Mouse (Mus musculus) layer of hippocampus, postnatal 36 days (tissue): Measurements from ENCODE around the gene Clcc1. TPM values are rescaled to one million over a fixed set of nuclear protein-coding genes. Genes with fewer than 3 reads are reported as not detected.
"Not testable (repeated sequence)": the region's sequence is repeated elsewhere in the genome, so short reads cannot be mapped to it uniquely, and the experiment has no call there.

Experiments
- DNase-seq, 2 experiments: peaks; one replicate each; pipeline ENCODE4 v3.0.0; 2022
- total RNA-seq, 2 experiments: library from RNA; stranded (reverse); gene quantifications; 2 replicates each; pipeline ENCODE4 v1.2.3; 2021

Clcc1 gene
- total RNA-seq: 10 to 100 TPM; 29.1 to 29.4 TPM

DNA sequence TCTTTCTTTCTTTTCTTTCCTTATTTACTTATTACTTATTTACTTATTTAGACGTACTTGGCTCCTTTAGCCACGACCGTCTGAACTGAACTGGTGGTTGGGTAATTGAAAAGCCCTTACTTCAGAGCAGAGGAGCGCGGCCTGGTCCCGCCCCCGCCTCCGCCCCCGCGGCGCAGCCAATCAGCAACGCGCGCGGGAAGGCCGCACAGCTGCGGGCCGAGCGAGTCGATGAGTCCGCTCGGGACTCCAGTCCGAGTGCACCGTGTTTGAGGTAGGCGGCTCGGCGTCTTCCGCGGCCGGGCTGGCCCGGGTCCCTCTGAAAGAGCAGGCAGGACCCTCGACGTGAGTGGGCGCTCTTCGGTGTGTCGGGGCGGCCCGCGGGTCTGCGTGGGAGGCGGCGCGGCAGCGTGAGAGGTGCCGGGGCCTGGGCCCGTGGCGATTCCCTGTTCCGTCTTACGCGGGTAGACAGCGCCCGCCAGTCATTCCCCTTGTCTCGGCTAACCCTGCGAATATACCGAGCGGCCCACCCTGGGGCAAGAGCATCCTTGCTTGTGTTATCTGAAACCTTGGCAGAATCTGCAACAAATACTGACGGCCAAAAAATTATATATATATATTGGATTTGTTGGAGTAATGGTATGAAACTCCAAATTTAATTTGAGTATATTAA is at the start of gene Clcc1:
Clcc1 (plus strand) TSS at position 204 of the 670 bp plus-strand sequence.
- peak; percentile 93 to 95 for DNase-seq

DNA sequence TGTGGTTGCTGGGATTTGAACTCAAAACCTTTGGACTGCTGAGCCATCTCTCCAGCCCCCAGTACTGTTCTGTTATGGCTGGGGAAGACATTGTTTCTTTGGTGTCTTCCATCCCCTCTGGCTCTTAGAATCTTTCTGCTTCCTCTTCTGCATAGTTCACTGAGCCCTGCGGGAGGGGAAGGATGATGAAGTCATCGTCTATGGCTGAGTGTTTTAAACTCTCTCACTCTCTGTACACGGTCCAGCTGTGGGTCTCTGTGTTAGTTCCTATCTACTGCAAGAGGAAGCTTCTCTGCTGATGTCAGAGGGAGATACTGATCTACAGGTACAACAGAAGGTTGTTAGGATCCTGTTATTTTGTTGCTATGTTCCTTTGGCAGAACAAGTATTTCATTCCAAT is 44.8 kb upstream of the Clcc1 start:
- no peak for DNase-seq

DNA sequence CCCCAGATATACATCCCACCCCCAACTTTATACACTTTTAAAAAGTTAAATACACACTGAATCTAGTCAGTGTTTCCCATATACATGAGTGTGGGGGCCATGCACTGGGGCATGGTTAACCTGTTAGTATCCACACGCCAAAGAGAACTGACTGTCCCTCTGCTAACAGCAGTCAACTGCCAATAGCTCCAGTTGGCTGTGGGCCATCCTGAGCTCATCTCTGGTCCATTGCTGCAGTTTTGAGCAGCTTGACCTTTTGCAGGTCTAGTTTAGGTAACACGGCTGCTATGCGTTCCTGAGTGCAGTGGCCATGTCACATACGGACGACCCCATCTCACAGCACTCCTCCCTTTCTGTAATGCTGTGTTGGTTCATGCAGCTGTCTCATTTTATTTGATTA is 19.0 kb upstream of the Clcc1 start:
- DNase-seq: no peak

DNA sequence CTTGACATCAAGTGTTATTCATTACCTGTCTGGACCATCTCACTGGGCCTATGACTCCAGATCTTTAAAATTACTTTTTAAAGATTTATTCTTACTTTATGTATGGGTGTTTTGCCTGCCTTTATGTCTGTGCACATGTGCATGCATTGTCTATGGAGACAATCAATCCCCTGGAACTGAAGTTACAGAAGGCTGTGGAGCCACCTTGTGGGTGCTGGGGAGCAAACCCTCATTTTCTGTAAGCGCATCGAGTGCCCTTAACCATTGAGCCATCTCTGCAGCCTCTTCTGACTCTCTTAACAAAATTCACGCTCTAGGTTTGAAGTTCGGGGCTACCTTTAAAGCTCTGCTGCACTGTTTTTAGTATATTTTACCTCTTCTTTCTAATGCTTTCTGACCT is 14.3 kb upstream of the Clcc1 start:
- DNase-seq: no peak

DNA sequence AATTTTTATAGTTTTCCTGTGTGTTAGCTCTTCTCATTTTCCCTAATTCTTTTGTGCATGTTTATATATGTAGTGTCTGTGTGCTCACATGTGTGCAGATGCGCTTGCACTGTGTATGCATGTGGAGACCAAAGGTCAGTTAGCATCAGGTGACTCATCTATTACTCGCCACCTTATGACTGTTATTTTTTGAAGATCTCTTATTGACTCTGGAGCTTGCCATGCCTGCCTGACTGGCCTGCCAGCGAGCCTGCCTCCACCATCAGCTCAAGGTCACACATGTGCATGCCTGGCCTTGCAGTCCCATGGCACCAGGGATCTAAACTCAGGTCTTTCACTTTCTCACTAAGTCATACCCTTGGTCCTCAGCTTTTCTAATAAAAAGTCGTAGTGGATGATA is 12.7 kb upstream of the Clcc1 start:
- DNase-seq: no peak

DNA sequence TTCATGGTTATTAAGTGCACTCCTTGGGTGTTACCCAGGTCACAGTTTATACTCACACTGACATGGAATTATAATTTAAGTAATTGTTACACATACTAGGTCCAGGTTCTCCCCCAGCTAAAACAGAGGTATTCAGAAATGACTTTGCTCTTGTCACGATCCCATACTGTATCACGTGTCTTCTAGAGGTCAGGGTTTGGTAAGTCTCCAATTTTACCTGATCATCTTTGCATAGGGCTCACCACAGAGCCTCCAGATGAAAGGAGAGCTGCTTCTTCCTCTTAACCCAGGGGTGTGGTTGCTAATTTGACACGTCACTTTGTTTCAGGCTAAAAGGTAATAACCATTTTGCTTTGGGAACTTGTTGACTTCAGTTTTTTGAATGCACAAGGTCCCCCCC is 8.9 kb upstream of the Clcc1 start:
- no peak for DNase-seq

DNA sequence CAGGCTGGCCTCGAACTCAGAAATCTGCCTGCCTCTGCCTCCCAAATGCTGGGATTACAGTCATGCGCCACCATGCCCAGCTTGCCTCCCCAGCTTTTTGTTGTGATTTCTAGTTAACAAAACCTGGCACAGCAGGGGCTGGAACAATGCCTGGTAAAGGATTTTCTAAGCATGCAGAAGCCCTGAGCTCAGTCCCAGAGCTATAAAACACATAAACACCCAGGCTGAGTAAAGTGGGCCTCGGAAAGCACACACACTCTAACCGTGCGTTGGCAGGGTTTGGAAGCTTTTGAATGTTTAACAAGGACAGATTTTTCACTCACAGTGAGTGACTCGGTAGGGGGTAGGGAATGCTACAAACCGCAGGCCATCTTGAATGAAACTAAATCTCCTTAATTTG is 7.7 kb upstream of the Clcc1 start:
- DNase-seq: peak in 1 of 2 experiments; percentile 44

DNA sequence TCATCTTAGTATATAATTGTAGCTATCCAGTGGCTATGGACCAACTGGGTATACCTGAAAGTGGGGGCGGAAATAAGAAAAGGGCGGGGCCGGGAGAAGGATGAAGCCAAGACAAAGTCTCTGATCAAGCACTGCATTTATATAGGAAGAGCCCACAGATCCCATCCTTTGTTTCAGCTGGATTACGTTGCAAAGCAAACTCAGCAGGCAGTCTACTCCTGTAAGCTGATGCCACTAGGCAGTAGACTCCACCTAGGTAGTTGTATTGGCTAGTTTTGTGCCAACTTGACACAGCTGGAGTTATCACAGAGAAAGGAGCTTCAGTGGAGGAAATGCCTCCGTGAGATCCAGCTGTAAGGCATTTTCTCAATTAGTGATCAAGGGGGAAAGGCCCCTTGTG is 6.0 kb upstream of the Clcc1 start:
- not testable (repeated sequence) for DNase-seq

DNA sequence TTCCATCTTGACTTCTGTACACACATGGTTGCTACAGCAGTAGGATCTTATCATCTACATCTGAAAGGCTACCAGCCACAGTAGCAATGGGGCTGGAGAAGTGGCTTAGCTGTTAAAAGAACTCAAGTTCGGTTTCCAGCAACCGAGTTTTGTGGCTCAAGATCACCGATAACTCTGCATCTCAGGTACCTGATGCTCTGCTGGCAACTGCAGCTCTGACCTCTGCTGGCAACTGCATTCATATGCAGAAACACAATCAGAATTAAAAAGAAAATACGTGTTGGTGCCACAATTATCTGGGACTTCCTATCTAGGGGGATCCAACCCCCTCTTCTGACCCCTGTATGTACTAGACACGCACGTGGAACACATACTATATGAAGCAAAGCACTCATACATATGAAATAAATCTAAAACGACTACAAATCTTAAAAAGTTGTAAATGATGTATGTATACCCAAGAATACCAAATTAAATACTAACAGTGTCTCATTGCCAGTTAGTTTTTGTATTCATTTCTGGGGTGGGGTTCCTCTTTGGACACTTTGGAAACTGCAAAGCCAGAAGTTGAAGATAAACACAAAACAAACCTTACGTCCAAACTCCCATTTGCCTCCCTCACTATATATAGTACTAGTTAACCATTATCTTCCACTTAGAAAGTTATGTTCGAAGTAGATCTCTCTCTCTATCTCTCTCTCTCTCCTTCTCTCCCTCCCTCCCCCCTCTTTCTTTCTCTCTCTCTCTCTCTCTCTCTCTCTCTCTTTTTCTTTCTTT is 659 bp upstream of the Clcc1 start:
- DNase-seq: no peak

DNA sequence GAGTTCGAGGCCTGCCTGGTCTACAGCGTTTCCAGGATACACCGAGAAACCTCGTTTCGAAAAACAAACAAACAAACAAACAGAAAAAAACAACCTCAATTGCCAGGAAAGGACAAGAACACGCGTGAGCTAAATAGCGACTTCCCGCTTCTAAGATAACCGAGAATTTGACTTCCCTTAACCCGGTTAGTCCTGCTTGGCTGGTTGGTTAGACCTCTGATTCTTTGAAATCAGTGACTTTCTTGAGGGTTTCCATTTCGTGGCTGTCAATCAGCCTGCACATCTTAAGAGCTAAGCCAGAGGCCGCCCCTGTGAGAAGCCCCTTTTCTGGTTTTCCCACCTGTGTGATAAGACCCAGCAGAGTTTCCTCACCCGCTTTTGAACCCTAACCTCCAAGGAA is 853 bp downstream of the Clcc1 start:
- DNase-seq: no peak

DNA sequence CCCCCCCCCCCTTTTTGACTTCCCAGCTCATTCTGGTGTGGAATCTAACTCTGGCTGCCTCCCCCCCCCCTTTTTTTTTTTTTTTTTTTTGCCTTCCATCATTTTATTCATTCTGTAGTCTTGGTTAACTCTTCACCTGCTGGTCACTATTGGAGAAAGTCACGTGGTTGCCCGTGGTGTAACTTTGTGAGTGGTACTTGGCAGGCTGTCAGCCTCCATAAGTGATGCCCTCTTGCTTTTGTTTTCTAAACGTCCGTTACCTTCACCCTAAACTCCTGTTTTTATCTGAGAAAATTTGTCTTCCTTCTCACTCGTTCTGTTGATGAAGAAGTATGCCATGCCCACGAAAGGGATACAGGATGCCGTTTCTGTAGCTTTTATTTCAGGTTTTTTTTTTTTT is 1.8 kb downstream of the Clcc1 start:
- no peak for DNase-seq

DNA sequence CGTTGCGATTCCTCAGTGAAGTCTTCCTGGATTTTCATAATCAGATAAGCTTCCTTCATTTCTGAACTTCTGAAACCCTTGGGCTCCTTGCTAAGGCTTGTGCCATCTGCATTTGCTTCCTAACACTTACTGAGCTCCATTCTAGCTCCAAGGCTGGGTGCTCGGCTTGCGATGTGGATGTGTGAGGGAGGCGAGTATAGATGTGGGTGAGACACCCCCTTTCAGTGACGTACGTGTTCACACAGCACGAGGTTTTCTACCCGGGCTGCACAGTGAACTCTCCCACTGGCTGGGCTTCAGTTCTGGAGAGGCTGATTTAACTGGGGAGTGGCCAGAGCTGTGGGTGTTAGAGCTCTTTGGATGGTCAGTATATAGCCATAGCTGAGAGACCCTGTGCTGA is 4.9 kb downstream of the Clcc1 start:
- DNase-seq: no peak

DNA sequence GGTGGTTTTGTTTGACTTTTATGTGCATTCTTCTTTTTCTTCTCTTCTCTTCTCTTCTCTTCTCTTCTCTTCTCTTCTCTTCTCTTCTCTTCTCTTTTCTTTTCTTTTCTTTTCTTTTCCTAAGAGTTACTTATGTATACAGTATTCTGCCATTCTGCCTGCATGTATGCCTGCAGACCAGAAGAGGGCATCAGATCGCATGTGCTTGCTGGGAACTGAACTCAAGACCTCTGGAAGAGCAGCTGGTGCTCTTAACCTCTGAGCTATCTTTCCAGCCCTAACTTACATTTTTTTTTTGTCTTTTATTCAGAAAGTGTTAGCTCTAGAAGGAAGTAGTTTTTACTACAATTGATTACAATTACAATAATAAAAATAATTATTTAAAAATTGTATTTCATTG is 7.2 kb downstream of the Clcc1 start:
- no peak for DNase-seq

DNA sequence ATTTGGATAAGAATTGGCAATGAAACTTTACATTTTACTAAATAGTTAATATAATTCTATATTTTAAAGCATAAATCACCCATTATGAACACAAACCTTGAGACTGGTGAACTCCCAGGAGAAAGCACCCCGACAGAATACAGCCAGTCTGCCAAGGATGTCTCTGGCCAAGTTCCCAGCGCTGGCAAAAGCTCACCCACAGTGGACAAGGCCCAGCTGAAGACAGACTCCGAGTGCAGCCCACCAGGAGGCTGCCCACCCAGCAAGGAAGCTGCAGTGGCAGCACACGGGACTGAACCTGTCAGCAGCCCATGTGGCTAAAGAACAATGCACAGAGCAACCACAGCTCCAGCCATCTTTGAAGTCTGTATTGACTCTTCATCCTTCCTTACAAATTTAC is 22.9 kb downstream of the Clcc1 start:
- DNase-seq: no peak

DNA sequence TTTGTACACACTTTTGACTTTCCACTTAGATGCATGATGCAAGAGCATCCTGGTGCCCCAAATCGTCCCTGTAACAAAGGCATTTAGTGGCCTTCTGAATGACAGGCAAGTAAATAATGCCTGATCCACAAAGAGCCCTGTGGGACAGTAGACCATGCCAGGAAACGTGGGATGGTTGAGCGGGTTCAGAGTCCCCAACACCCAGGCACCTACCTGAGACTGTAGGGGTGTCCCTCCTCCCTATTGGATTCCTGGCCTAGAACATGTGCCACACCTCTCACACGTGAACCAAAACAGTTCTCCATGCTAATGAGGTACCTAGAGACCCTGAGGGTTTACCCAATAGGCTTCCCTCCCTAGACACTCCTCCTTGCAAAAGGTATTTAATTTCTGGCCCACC is 27.3 kb downstream of the Clcc1 start:
- no peak for DNase-seq

DNA sequence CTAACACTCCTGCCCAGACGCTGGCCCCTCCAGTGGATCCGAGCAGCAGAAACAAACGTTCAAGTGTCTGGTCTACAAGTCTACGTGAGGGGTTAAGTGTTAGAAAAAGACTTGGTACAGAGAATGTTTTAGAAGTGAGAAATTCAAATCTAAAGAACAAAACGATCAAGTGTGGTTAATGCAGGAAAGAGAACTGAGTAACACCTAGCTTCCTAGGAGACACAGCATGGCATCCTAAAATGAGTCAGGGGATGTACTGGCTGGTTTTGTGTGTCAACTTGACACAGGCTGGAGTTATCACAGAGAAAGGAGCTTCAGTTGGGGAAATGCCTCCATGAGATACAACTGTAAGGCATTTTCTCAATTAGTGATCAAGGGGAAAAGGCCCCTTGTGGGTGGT is 29.9 kb downstream of the Clcc1 start:
- not testable (repeated sequence) for DNase-seq

DNA sequence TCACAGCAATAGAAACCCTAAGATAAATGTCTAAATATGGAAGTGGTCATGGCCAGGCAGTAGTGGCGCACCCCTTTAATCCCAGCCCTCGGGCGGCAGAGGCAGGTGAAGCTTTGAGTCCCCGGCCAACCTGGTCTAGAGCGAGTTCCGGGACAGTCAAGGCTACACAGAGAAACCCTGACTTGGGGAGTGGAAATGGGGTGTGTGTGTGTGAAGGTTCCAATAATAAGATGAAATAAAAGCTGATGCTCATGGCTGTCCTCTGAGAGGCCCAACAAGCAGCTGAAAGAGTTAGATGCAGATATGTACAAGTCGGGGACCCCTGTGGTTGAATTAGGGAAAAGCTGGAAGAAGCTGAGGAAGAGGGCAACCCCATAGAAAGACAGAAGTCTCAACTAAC is 32.0 kb downstream of the Clcc1 start:
- no peak for DNase-seq

DNA sequence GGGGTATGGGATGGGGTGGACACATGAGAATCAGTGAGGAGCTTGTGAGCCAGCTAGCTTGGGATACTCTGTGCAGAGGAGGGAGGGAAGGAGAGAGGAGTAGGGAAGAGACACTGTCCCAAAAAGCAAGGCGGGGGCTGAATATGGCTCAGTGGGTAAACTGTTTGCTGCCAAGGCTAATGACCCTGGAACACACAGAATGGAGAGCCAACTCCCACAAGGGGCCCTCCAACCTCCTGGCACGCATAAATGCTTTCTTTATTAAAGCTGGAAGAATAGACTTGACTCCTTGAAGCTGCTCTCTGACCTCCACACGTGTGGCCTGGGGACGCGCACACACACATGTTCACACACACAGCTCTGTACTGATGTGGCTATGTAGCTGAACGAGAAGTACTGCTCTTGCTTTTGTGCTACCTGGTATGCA is 35.3 kb downstream of the Clcc1 start:
- no peak for DNase-seq

DNA sequence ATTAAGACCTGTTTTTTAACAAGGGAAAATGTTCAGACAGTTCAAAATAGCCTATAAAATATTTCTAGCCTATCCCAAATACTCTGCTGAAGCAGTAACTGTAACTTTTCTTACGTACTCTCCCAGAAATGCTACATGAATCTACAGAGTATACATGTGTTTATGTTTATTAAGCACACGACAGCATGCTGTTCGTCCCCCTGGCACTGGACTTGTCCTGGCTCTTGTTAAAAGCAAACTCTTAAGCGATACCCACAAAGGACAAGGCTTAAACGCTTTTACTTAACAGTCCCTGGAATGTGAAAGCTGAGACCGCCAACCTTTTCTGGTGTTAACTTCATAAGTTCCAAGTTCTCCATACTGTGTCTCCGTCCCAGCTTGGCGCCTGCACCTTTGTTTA is 35.7 kb downstream of the Clcc1 start:
- no peak for DNase-seq

DNA sequence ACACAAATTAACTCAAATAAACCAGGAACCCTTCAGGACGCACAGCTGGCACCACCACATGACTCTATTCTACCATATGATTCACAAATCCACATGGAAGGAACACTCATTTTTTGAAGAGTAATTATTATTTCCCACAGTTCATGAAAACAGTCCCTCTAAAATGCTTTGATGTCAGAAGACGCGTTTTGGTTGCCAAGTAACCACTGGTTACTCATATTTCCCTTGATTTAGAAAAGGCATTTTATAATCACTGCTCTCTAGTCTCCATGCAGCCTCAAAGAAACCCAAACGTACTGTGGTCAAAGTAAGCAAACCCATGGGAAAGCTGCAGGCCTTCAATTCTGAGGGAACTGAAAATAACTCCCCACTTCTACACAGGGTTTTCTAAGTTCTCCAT is 36.3 kb downstream of the Clcc1 start:
- DNase-seq: no peak

DNA sequence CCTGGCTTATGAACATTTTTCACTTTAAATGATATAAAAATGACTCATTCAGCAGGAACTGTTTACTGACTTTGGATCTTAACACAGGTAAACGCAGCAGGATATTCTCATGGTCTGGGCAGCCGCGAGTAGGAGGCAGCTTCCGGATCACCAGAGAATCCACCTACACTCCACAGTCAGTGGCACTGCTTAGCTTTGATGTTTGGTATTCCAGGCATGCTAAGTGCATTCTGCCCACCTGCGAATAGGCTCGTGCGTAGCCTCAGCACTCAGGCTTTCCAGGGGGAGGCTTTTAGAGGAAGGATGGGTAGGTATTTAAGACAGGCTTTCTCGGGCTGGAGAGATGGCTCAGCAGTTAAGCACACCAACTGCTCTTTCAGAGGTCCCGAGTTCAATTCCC is 40.6 kb downstream of the Clcc1 start:
- no peak for DNase-seq

DNA sequence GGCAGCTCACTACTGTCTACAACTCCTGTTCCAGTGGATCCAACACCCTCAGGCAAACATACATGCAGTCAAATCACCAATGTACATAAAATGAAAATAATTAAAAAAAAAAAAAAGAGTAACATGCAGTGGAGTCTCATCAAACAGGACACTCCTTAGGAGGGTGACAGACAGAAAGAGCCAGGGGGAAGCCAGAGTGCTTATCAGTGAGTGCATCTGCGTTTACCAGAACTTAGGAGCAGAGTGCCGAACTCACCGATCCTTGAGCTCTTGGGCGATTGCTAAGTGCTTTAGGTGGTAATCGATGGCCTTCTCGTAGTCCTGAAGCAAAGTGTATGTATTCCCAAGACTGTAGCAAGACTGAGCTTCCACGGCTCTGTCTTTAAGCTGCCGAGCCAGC is 44.9 kb downstream of the Clcc1 start:
- DNase-seq: no peak

DNA sequence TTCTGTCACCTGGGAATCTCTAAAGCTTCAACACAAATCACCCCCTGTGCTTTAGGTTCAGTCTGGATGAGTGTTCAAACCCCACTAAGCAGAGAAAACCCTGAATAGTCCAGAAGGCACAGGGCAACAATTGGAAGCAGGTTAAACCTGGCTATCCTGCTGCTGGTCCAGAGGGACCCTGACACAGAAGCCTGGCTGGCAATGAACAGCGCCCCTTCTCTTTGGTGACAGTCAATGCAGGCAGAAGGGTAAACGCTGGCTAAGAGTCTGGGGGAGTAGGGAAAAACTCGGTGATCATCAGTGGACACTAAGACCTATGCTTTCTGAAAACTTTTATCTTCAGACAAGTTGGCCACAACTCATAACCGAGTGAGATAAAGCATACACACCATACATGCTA is 46.1 kb downstream of the Clcc1 start:
- no peak for DNase-seq

DNA sequence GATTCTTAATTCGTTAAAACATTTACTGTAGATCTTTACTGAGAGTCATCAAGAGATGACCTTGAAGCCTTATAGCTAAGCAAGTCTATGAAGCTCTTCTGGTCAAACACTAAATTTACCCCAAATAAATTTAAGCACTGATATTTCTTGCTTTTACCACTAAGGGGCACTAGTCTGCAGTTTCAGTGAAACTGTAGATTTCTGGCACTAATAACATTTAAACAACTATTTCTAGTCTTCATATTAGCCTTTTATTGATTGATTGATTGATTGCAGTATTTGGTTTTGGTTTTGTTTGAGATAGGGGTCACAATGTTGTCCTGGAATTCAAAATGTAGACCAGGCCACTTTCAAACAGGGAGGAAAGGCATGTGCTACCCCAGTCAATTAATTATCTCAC is 47.5 kb downstream of the Clcc1 start:
- DNase-seq: no peak
